Mouse (Mus musculus) stomach, embryonic 14.5 days (tissue): ENCODE results near the gene Gm29427. TPM values are rescaled to one million over a fixed set of nuclear protein-coding genes. Genes with fewer than 3 reads are reported as not detected.

Source experiments
- ATAC-seq: fragments of 200-750 bp; cut with Nextera tagmentation; 2 replicates; pipeline ENCODE4 v1.8.0; 2017; ENCODE audit warnings: low read depth, moderate TSS enrichment; ENCODE audit not compliant: insufficient number of reproducible peaks, insufficient read depth, low FRiP score
- H3K27ac ChIP-seq: fragments of 300-500 bp; sonication (generic); 2 replicates; pipeline ENCODE4 v1.5.1; 2014; ENCODE audit warnings: mild to moderate bottlenecking, low read length, moderate library complexity, mixed read lengths
- H3K27me3 ChIP-seq: fragments of 300-500 bp; sonication (generic); 2 replicates; pipeline ENCODE4 v1.6.1; 2014; ENCODE audit warnings: low read length, control low read depth, mixed read lengths; ENCODE audit not compliant: control insufficient read depth, insufficient read depth
- H3K36me3 ChIP-seq: fragments of 300-500 bp; sonication (generic); 2 replicates; pipeline ENCODE4 v1.6.1; 2014; ENCODE audit warnings: mild to moderate bottlenecking, control low read depth, low read length, moderate library complexity, mixed read lengths; ENCODE audit not compliant: control insufficient read depth, insufficient read depth
- H3K4me1 ChIP-seq: fragments of 300-500 bp; sonication (generic); 2 replicates; pipeline ENCODE4 v1.6.1; 2014; ENCODE audit warnings: low read length, control low read depth, mixed read lengths; ENCODE audit not compliant: control insufficient read depth, insufficient read depth
- H3K4me2 ChIP-seq: fragments of 300-500 bp; sonication (generic); replicated peaks from 2 replicates; pipeline ENCODE4 v1.6.1; 2014; ENCODE audit warnings: low read depth, low read length, control low read depth
- H3K4me3 ChIP-seq: fragments of 300-500 bp; sonication (generic); 2 replicates; pipeline ENCODE4 v1.5.1; 2014; ENCODE audit warnings: low read depth, low read length, control low read depth
- H3K9ac ChIP-seq: fragments of 300-500 bp; sonication (generic); replicated peaks from 2 replicates; pipeline ENCODE4 v1.6.1; 2014; ENCODE audit warnings: low read depth, mild to moderate bottlenecking, control low read depth, low read length, moderate library complexity, mixed read lengths
- H3K9me3 ChIP-seq: fragments of 300-500 bp; sonication (generic); 2 replicates; pipeline ENCODE4 v1.6.1; 2016; ENCODE audit warnings: low read depth, low read length, control low read depth; ENCODE audit not compliant: control insufficient read depth
- WGBS: fragments of 180-500 bp; shearing (Covaris S2); extraction: QIAGEN DNeasy Blood & Tissue Kit; methylation state at CpG from one replicate; pipeline ENCODE4 v1.1.7; 2014; 5-methylcytosine and 5-hydroxymethylcytosine counted together
- polyA plus RNA-seq: library from polyadenylated mRNA; unstranded; fragments of >200 nt; fragmentation: Nextera tagmentation; extraction: Ambion mirVana; gene quantifications from 2 replicates; pipeline ENCODE4 v1.2.1, GENCODE M21; 2014

Gene Gm29427
- polyA plus RNA-seq: not detected in 2 replicates

DNA sequence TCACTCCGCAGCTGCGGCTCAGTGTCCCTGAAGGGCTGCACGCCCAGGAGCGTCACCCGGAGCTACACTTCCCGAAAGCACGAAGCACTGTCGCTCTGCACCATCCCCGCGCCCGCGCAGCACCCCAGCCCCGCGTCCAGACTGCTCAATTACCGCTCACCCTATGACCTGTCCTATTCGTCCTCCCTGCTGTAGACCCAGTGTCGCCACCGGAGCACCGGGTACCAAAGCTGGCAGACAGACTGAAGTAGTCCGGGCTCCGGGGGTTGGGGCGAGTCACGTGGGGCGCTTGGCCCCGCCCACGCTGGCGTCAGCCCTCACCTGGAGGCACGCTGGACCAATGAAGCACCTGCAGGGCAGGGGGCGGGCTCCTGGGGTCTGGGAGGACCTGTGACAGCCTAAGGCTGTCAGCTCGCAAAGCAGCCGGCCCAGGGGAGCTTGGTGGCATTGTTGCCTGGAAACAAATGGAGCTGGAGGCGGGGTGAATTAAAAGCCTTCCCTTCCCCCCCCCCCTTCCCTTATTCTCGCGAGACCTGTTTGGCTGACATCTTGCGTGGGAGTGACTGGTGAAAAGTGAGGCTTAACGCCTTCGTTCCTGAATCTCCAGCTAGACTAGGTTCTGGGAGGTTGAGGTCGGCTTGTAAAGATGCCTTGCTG lies at the start of gene Gm29427:
Gm29427 (minus strand) TSS at position 239 of the 657 bp plus-strand sequence.
- peak within 1 kb of the TSS; percentile 68 for H3K4me3 ChIP-seq
- H3K4me1 ChIP-seq: peaks cover 8% of the 10 kb centered on the region; the same call in 1 of the 2 replicates
- H3K36me3 ChIP-seq: no peaks in the 10 kb centered on the region
- H3K9ac ChIP-seq: peak within 1 kb of the TSS; percentile 70
- WGBS: under 1% methylated on average over 38 of the region's 38 CpGs
- no peaks in the 10 kb centered on the region for H3K27me3 ChIP-seq
- peak; percentile 97 for ATAC-seq
- no peaks in the 10 kb centered on the region for H3K9me3 ChIP-seq
- peak within 1 kb of the TSS; percentile 74; the same call in 1 of the 2 replicates for H3K27ac ChIP-seq
- H3K4me2 ChIP-seq: peak within 1 kb of the TSS; percentile 99

DNA sequence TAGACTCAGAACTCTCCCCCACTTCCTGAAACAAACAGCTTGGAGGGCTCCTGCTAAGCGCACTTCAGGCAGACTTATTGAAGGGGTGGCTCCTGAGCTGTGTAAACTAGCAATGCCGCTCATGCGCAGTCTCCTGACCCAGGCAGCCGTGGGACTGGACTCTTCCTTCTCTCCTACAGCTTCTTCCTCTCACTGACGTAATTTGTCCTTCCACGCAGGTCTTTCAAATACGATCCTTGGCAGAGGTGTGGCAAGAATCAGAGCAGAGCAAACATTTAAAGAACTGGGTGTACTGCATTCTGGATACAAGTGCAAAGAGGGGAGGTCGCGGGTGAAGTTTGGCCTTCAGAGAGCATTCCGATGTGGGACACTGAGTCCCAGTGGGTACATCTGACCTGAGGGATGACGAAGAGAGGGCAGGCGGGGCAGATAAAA lies 48.4 kb upstream of the Gm29427 start:
- no peak overlapping the region for H3K4me2 ChIP-seq
- no peak overlapping the region for H3K4me3 ChIP-seq
- peak; percentile 92 for ATAC-seq

DNA sequence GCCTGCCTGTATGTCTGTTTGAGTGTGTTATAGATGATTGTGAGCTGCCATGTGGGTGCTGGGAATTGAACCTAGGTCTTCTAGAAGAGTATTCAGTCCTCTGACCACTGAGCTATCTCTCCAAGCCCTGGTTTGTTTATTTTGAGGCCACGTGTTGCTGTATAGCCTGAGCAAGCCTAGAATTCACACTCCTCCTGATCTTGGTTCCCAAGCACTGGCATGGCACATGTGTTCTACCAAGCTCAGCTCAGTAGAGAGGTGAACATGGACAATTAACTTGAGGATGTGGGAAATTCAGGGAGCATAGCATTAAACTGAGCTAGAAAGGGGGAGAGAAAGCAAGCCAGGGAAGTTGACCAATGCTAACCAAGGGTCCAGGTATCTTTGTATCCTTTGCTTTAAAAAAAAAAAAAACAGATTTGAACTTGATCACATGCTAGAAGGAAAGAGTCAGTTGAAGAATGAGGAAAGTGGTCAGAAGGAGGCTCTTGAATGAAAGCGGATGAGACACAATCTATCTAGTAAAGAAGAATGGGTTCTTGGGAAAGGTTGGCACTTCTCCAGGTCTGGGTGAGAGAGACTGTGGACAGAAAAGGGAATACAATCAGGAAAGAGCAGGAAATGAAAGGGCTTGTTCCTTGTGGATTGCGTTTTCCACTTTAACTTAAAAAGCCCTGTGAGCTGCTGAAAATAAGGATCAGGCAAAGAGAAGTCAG lies 46.6 kb upstream of the Gm29427 start:
- Histone ChIP-seq H3K27ac (no peak overlapping the region), H3K4me3 (no peak overlapping the region), H3K27me3 (no peaks in the 10 kb centered on the region), H3K9ac (no peak overlapping the region), H3K9me3 (no peaks in the 10 kb centered on the region), H3K4me1 (no peaks in the 10 kb centered on the region), H3K4me2 (no peak overlapping the region), H3K36me3 (no peaks in the 10 kb centered on the region)
- WGBS: 66% methylated on average over 3 of the region's 3 CpGs
- ATAC-seq: no peak

More for the DNA sequence above, 48.4 kb upstream of the Gm29427 start:
- no peaks in the 10 kb centered on the region for H3K4me1 ChIP-seq
- peak overlapping the region; percentile 56; the same call in 1 of the 2 replicates for H3K27ac ChIP-seq
- H3K27me3 ChIP-seq: no peaks in the 10 kb centered on the region
- no peaks in the 10 kb centered on the region for H3K9me3 ChIP-seq
- WGBS: 64% methylated on average over 12 of the region's 12 CpGs
- no peaks in the 10 kb centered on the region for H3K36me3 ChIP-seq
- H3K9ac ChIP-seq: no peak overlapping the region

- 65% methylated on average over 1 of the region's 1 CpGs for WGBS
Measured at GRCm38 (mm10) chr1:130761597-130761996, 46.0 kb upstream of the Gm29427 start.

GRCm38 (mm10) chr1:130759689-130760088 lies 44.1 kb upstream of the Gm29427 start:
- H3K27me3 ChIP-seq: no peaks in the 10 kb centered on the region
- H3K4me1 ChIP-seq: no peaks in the 10 kb centered on the region
- H3K9ac ChIP-seq: no peak overlapping the region
- WGBS: 57% methylated on average over 9 of the region's 9 CpGs
- ATAC-seq: no peak
- no peaks in the 10 kb centered on the region for H3K9me3 ChIP-seq
- no peak overlapping the region for H3K4me2 ChIP-seq
- H3K4me3 ChIP-seq: no peak overlapping the region
- no peak overlapping the region for H3K27ac ChIP-seq
- no peaks in the 10 kb centered on the region for H3K36me3 ChIP-seq

More at GRCm38 (mm10) chr1:130761597-130761996, 46.0 kb upstream of the Gm29427 start:
- ATAC-seq: no peak
- Histone ChIP-seq H3K27me3 (no peaks in the 10 kb centered on the region), H3K9me3 (no peaks in the 10 kb centered on the region), H3K4me1 (no peaks in the 10 kb centered on the region), H3K36me3 (no peaks in the 10 kb centered on the region), H3K4me3 (no peak overlapping the region), H3K4me2 (no peak overlapping the region), H3K9ac (no peak overlapping the region), H3K27ac (no peak overlapping the region)

GRCm38 (mm10) chr1:130746819-130747218 lies 31.2 kb upstream of the Gm29427 start:
- Histone ChIP-seq H3K4me3 (no peak overlapping the region), H3K27ac (no peak overlapping the region), H3K4me1 (no peaks in the 10 kb centered on the region), H3K36me3 (no peaks in the 10 kb centered on the region), H3K9me3 (no peaks in the 10 kb centered on the region), H3K4me2 (no peak overlapping the region), H3K9ac (no peak overlapping the region), H3K27me3 (no peaks in the 10 kb centered on the region)
- no peak for ATAC-seq
- 82% methylated on average over 3 of the region's 3 CpGs for WGBS

DNA sequence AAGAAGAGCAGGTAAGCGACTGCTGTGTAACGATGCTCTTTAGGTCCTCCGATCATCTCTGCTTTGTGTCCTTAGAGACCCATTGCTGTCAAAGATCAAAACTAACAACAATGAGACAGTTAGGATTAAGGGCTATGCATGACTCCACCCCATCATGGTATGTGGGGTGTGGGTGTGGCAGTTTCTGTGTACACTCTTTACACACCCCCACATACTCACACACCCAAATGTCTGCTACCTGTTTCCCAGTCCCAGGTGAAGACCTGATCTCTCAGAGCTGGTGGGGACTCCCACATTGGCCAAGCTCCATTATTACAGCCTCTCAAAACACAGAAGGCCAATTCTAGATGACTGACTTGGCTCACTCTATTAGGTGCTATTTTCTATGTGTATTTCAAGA lies 30.0 kb upstream of the Gm29427 start:
- 85% methylated on average over 3 of the region's 3 CpGs for WGBS
- no peak for ATAC-seq

GRCm38 (mm10) chr1:130744961-130745360 lies 29.4 kb upstream of the Gm29427 start:
- 88% methylated on average over 5 of the region's 5 CpGs for WGBS
- Histone ChIP-seq H3K9me3 (no peaks in the 10 kb centered on the region), H3K4me3 (no peak overlapping the region), H3K4me2 (no peak overlapping the region), H3K27ac (no peak overlapping the region), H3K36me3 (no peaks in the 10 kb centered on the region), H3K4me1 (0 out of 2 replicates have a peak, but pooled peaks cover 10% of the 10 kb centered on the region), H3K9ac (no peak overlapping the region), H3K27me3 (no peaks in the 10 kb centered on the region)
- ATAC-seq: no peak

More for the DNA sequence above, 30.0 kb upstream of the Gm29427 start:
- Histone ChIP-seq H3K9me3 (no peaks in the 10 kb centered on the region), H3K4me2 (no peak overlapping the region), H3K27ac (no peak overlapping the region), H3K9ac (no peak overlapping the region), H3K36me3 (no peaks in the 10 kb centered on the region), H3K4me1 (0 out of 2 replicates have a peak, but pooled peaks cover 6% of the 10 kb centered on the region), H3K27me3 (no peaks in the 10 kb centered on the region), H3K4me3 (no peak overlapping the region)
